25 mouse cellular contexts compared by ENCODE assay signal in genomic region chr11:13893301-13893700, GRCm38 (mm10).
A peak's percentile ranks its signal among the peaks of the same experiment; 100 is the strongest.
DNase-seq lines count a peak whose midpoint lies in the region; ATAC-seq and TF ChIP-seq lines count a peak whose summit lies in the region.
"Had no signal": no experiment of that assay in that cellular context is flagged by ENCODE, and none has a peak within 500 bp of the region (broad histone marks: within the 10 kb centered on the region; RNA-seq: fewer than 3 reads in every experiment).

No protein-coding gene starts in this region.

- no peaks in the 10 kb centered on the region for H3K79me2 ChIP-seq in MEL (ENCODE audit: control insufficient read depth, insufficient read depth, low read length, poor library complexity)

- no peak overlapping the region for H3K9ac ChIP-seq in hindbrain, embryonic 14.5 days
- H3K9ac ChIP-seq in hindbrain, embryonic 13.5 days, result no peak overlapping the region
- H3K9ac ChIP-seq in MEL (ENCODE audit: control insufficient read depth, low read depth, low read length, poor library complexity, severe bottlenecking), result no peak overlapping the region

- no peaks in the 10 kb centered on the region for H3K4me1 ChIP-seq in hindbrain, embryonic 14.5 days (replicated peaks; ENCODE audit: control insufficient read depth, insufficient read depth, low read length)
- no peaks in the 10 kb centered on the region for H3K4me1 ChIP-seq in hindbrain, embryonic 13.5 days (replicated peaks)
- no peaks in the 10 kb centered on the region for H3K4me1 ChIP-seq in MEL (ENCODE audit: control insufficient read depth in 1 of 2, insufficient read depth in 2 of 2, low read length in 2 of 2)
- H3K4me1 ChIP-seq in kidney, adult 2 months (ENCODE audit: control insufficient read depth, insufficient read depth, low read length), result no peaks in the 10 kb centered on the region

- no peak for ATAC-seq in hindbrain, embryonic 14.5 days (ENCODE audit: low FRiP score)
- ATAC-seq in hindbrain, embryonic 13.5 days (ENCODE audit: low FRiP score), result no peak
- ATAC-seq: activated CD4-positive, CD25-positive, alpha-beta regulatory T cell, adult 4 months; CD4-positive, CD25-positive, alpha-beta regulatory T cell, adult 4 months; Patski had no signal

- no peak for TF ChIP-seq POLR2A in MEL (IDR thresholded peaks at IDR 0.05; ENCODE audit: control insufficient read depth in 1 of 2, insufficient read depth in 1 of 2, low read depth in 1 of 2, low read length in 2 of 2, poor library complexity in 1 of 2)
- no peak for TF ChIP-seq POLR2A in kidney, adult 2 months (IDR thresholded peaks at IDR 0.05; ENCODE audit: low read depth, low read length)

- H3K4me3 ChIP-seq in hindbrain, embryonic 14.5 days (replicated peaks; ENCODE audit: low read length), result no peak overlapping the region
- no peak overlapping the region for H3K4me3 ChIP-seq in hindbrain, embryonic 13.5 days
- H3K4me3 ChIP-seq in MEL (ENCODE audit: control insufficient read depth in 1 of 2, insufficient read depth in 1 of 2, low read depth in 2 of 2, low read length in 2 of 2), result no peak overlapping the region
- no peak overlapping the region for H3K4me3 ChIP-seq in kidney, adult 2 months (ENCODE audit: insufficient read depth, low read depth, low read length)

- no peaks in the 10 kb centered on the region for H3K36me3 ChIP-seq in hindbrain, embryonic 14.5 days (replicated peaks; ENCODE audit: control insufficient read depth, insufficient read depth)
- no peaks in the 10 kb centered on the region for H3K36me3 ChIP-seq in hindbrain, embryonic 13.5 days
- H3K36me3 ChIP-seq in MEL (ENCODE audit: control insufficient read depth in 1 of 2, insufficient read depth in 2 of 2, low read length in 2 of 2), result no peaks in the 10 kb centered on the region
- H3K36me3 ChIP-seq in kidney, adult 2 months (ENCODE audit: control insufficient read depth, insufficient read depth, low read length), result no peaks in the 10 kb centered on the region
- H3K36me3 ChIP-seq: G1E had no signal

- no peak for TF ChIP-seq EP300 in MEL (IDR thresholded peaks at IDR 0.05; ENCODE audit: low read depth in 1 of 2, low read length in 2 of 2)

- TF ChIP-seq CTCF in MEL (IDR thresholded peaks at IDR 0.05 in 2 of 3, conservative IDR thresholded peaks at IDR 0.05 in 1 of 3; ENCODE audit: control insufficient read depth in 1 of 3, insufficient read depth in 1 of 3, low read depth in 2 of 3, low read length in 3 of 3, poor library complexity in 1 of 3, severe bottlenecking in 1 of 3), result no peak
- no peak for TF ChIP-seq CTCF in kidney, adult 2 months (conservative IDR thresholded peaks at IDR 0.05; ENCODE audit: insufficient read depth, insufficient read length, low read depth, low read length)

- no peaks in the 10 kb centered on the region for H3K9me3 ChIP-seq in hindbrain, embryonic 14.5 days (ENCODE audit: control insufficient read depth, low read length)
- H3K9me3 ChIP-seq in hindbrain, embryonic 13.5 days, result no peaks in the 10 kb centered on the region
- H3K9me3 ChIP-seq in MEL (replicated peaks; ENCODE audit: insufficient read depth, low read length), result no peaks in the 10 kb centered on the region
- H3K9me3 ChIP-seq: G1E had no signal

- TF ChIP-seq RAD21 in MEL (IDR thresholded peaks at IDR 0.05; ENCODE audit: low read depth, low read length), result no peak

- no peak overlapping the region for H3K4me2 ChIP-seq in hindbrain, embryonic 14.5 days (replicated peaks)
- H3K4me2 ChIP-seq in hindbrain, embryonic 13.5 days, result no peak overlapping the region

- H3K27ac ChIP-seq in hindbrain, embryonic 14.5 days, result no peak overlapping the region
- H3K27ac ChIP-seq in hindbrain, embryonic 13.5 days, result no peak overlapping the region
- no peak overlapping the region for H3K27ac ChIP-seq in MEL (ENCODE audit: control insufficient read depth, low read depth, low read length)
- H3K27ac ChIP-seq in kidney, adult 2 months (ENCODE audit: insufficient read depth, low read depth, low read length), result no peak overlapping the region

- H3K27me3 ChIP-seq in hindbrain, embryonic 14.5 days (ENCODE audit: control insufficient read depth, insufficient read depth, low read length), result no peaks in the 10 kb centered on the region
- no peaks in the 10 kb centered on the region for H3K27me3 ChIP-seq in hindbrain, embryonic 13.5 days
- H3K27me3 ChIP-seq in MEL (ENCODE audit: control insufficient read depth in 1 of 2, insufficient read depth in 2 of 2, low read length in 2 of 2), result no peaks in the 10 kb centered on the region
- H3K27me3 ChIP-seq in kidney, adult 2 months (replicated peaks; ENCODE audit: control insufficient read depth, insufficient read depth, low read length), result no peaks in the 10 kb centered on the region
- H3K27me3 ChIP-seq: CH12.LX, Patski had no signal

- DNase-seq in hindbrain, embryonic 14.5 days (ENCODE audit: low spot score), result peak; percentile 12
- DNase-seq in A20 (ENCODE audit: low read depth, low spot score) (peak; percentile 9), MEL (ENCODE audit: low read depth, low spot score) (peak; percentile 53), MEL-GATA-1-ER (ENCODE audit: extremely low read depth, low read depth) (peak; percentile 72)
- no peak for DNase-seq in cerebellum, adult 11-12 months
- DNase-seq in spleen, adult 12 weeks (ENCODE audit: low spot score), result no peak
- no peak for DNase-seq in kidney, adult 2 months
- DNase-seq: adrenal gland, adult 2 months; adrenal gland, adult 8-10 months; adrenal gland, postnatal 10 days; adrenal gland, postnatal 14 days; adrenal gland, postnatal 25 days; adrenal gland, postnatal 36 days; B cell, adult 2 months; cerebellum, adult 11 months; cerebellum, adult 18-20 months; cerebellum, adult 2 months; cerebellum, adult 8-10 months; cerebellum, adult 9-10 months had no signal

TF ChIP-seq in MEL, 35 proteins besides CTCF, POLR2A, EP300 and RAD21:
- no peak for TF ChIP-seq GATA1 (IDR thresholded peaks at IDR 0.05; ENCODE audit: low read depth, low read length)
- no peak for TF ChIP-seq MXI1 (IDR thresholded peaks at IDR 0.05; ENCODE audit: low read depth, low read length)
- TF ChIP-seq MYB (IDR thresholded peaks at IDR 0.05; ENCODE audit: low read depth, low read length), result no peak
- no peak for TF ChIP-seq BHLHE40 (IDR thresholded peaks at IDR 0.05; ENCODE audit: borderline replicate concordance, low read depth, low read length)
- TF ChIP-seq MYC (IDR thresholded peaks at IDR 0.05; ENCODE audit: low read depth, low read length), result no peak
- no peak for TF ChIP-seq MAFK (IDR thresholded peaks at IDR 0.05; ENCODE audit: borderline replicate concordance, low read depth, low read length)
- no peak for TF ChIP-seq POLR2AphosphoS2 (IDR thresholded peaks at IDR 0.05; ENCODE audit: low read length)
- no peak for TF ChIP-seq USF2 (IDR thresholded peaks at IDR 0.05; ENCODE audit: borderline replicate concordance in 1 of 2, insufficient read depth in 1 of 2, low read depth in 1 of 2, low read length in 2 of 2)
- no peak for TF ChIP-seq MEF2A (IDR thresholded peaks at IDR 0.05; ENCODE audit: extremely low read depth, insufficient replicate concordance, low read depth, low read length, poor library complexity, severe bottlenecking)
- no peak for TF ChIP-seq USF1 (IDR thresholded peaks at IDR 0.05; ENCODE audit: low read depth, low read length)
- no peak for TF ChIP-seq JUND (IDR thresholded peaks at IDR 0.05; ENCODE audit: low read depth, low read length)
- TF ChIP-seq ETS1 (IDR thresholded peaks at IDR 0.05; ENCODE audit: low read depth, low read length), result no peak
- TF ChIP-seq TCF12 (IDR thresholded peaks at IDR 0.05; ENCODE audit: low read depth, low read length), result no peak
- no peak for TF ChIP-seq NRF1 (IDR thresholded peaks at IDR 0.05; ENCODE audit: insufficient read depth, low read depth, low read length, poor library complexity, severe bottlenecking)
- TF ChIP-seq ZKSCAN1 (IDR thresholded peaks at IDR 0.05; ENCODE audit: low read depth, low read length), result no peak
- no peak for TF ChIP-seq ZC3H11A (IDR thresholded peaks at IDR 0.05; ENCODE audit: low read depth, low read length)
- TF ChIP-seq SMC3 (IDR thresholded peaks at IDR 0.05; ENCODE audit: low read depth, low read length), result no peak
- no peak for TF ChIP-seq HCFC1 (IDR thresholded peaks at IDR 0.05; ENCODE audit: low read depth, low read length)
- TF ChIP-seq ZMIZ1 (IDR thresholded peaks at IDR 0.05; ENCODE audit: low read depth, low read length), result no peak
- no peak for TF ChIP-seq RCOR1 (IDR thresholded peaks at IDR 0.05; ENCODE audit: low read depth, low read length)

Comparison
In these comparisons a context has a peak if more than half of its experiments do, and no peak if none do; other contexts are left out.
1. DNase-seq: peak in hindbrain, embryonic 14.5 days (single experiment), A20 (single experiment), MEL (single experiment) and MEL-GATA-1-ER (single experiment); none in cerebellum, adult 11-12 months (single experiment), spleen, adult 12 weeks (single experiment) and kidney, adult 2 months (single experiment).